Comparison of ENCODE assay signal across 8 mouse cellular contexts in the genomic region with DNA sequence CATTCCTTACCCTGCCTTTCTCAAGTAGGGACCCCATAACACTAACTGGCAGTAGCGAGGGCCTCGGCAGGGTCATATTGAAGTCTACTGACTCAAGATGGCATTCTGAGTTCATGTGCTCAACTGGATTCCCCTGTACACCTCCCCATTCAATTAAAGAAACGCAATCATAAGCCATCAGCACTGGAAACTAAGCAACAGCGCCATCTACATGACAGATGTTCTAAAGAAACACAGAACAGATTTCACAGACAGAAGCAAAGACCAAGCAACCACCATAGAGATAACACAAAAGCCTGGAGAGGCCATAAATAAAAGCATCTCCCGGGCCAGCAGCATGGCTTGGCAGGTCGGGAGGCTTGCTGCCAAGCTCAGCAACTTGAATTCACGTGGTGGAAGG.
DNase-seq lines count a peak whose midpoint lies in the region; ATAC-seq and TF ChIP-seq lines count a peak whose summit lies in the region.
"Had no signal": no experiment of that assay in that cellular context is flagged by ENCODE, and none has a peak within 500 bp of the region (broad histone marks: within the 10 kb centered on the region; RNA-seq: fewer than 3 reads in every experiment).

No protein-coding gene starts in this region.

- no peak overlapping the region for H3K4me2 ChIP-seq in liver, embryonic 12.5 days
- H3K4me2 ChIP-seq in embryonic facial prominence, embryonic 14.5 days (ENCODE audit: low read depth, low read length), result no peak overlapping the region
- H3K4me2 ChIP-seq in midbrain, embryonic 13.5 days (replicated peaks), result no peak overlapping the region
- H3K4me2 ChIP-seq: limb, embryonic 13.5 days had no signal

- H3K27ac ChIP-seq in liver, adult 2 months (replicated peaks; ENCODE audit: insufficient read depth, low read depth, low read length), result no peak overlapping the region
- no peak overlapping the region for H3K27ac ChIP-seq in liver, embryonic 12.5 days
- H3K27ac ChIP-seq in embryonic facial prominence, embryonic 14.5 days (replicated peaks; ENCODE audit: low read depth, low read length), result no peak overlapping the region
- no peak overlapping the region for H3K27ac ChIP-seq in midbrain, embryonic 13.5 days
- H3K27ac ChIP-seq: limb, embryonic 13.5 days had no signal

- WGBS in liver, adult 2 months, result 39% methylated on average over 7 of the region's 7 CpGs
- 26% methylated on average over 7 of the region's 7 CpGs for WGBS in liver, embryonic 12.5 days (ENCODE audit: insufficient replicate concordance)
- 28% methylated on average over 7 of the region's 7 CpGs for WGBS in embryonic facial prominence, embryonic 14.5 days
- 34% methylated on average over 7 of the region's 7 CpGs for WGBS in midbrain, embryonic 13.5 days

- no peaks in the 10 kb centered on the region; the same call in 1 of the 2 replicates for H3K4me1 ChIP-seq in liver, adult 2 months (ENCODE audit: control insufficient read depth, insufficient read depth, low read length)
- H3K4me1 ChIP-seq in liver, embryonic 12.5 days, result no peaks in the 10 kb centered on the region
- H3K4me1 ChIP-seq in embryonic facial prominence, embryonic 14.5 days (ENCODE audit: control insufficient read depth, insufficient read depth, low read length), result no peaks in the 10 kb centered on the region
- H3K4me1 ChIP-seq in midbrain, embryonic 13.5 days (replicated peaks), result no peaks in the 10 kb centered on the region

- DNase-seq in liver, adult 2 months (ENCODE audit: extremely low read depth, low read depth, low spot score), result peak; percentile 23
- peak; percentile 6 for DNase-seq in adipocyte (ENCODE audit: low spot score)
- DNase-seq in embryonic facial prominence, embryonic 14.5 days (ENCODE audit: low spot score), result peak; percentile 70
- peak; percentile 12 to 76 for DNase-seq in layer of hippocampus, adult 18-20 months (ENCODE audit: low spot score in 2 of 2)
- no peak for DNase-seq in spleen, adult 12 weeks (ENCODE audit: low spot score)

- TF ChIP-seq POLR2A in liver, adult 2 months (IDR thresholded peaks at IDR 0.05; ENCODE audit: extremely low read depth, insufficient read depth, low read length), result no peak

- TF ChIP-seq CTCF in liver, adult 2 months (IDR thresholded peaks at IDR 0.05; ENCODE audit: low read depth, low read length), result no peak

- no peak for ATAC-seq in liver, embryonic 12.5 days
- no peak for ATAC-seq in embryonic facial prominence, embryonic 14.5 days (ENCODE audit: low read depth)
- ATAC-seq in midbrain, embryonic 13.5 days, result peak; percentile 43; the same call in 1 of the 2 replicates

- no peaks in the 10 kb centered on the region for H3K79me2 ChIP-seq in liver, adult 2 months (ENCODE audit: control insufficient read depth, insufficient read depth, low read length)

- no peaks in the 10 kb centered on the region for H3K36me3 ChIP-seq in liver, adult 2 months (ENCODE audit: control insufficient read depth, insufficient read depth, low read length)
- H3K36me3 ChIP-seq in liver, embryonic 12.5 days, result no peaks in the 10 kb centered on the region
- H3K36me3 ChIP-seq in embryonic facial prominence, embryonic 14.5 days (ENCODE audit: control insufficient read depth, insufficient read depth, low read length), result no peaks in the 10 kb centered on the region
- H3K36me3 ChIP-seq in midbrain, embryonic 13.5 days, result no peaks in the 10 kb centered on the region
- H3K36me3 ChIP-seq: limb, embryonic 13.5 days had no signal

- no peaks in the 10 kb centered on the region for H3K9me3 ChIP-seq in liver, embryonic 12.5 days (replicated peaks)
- H3K9me3 ChIP-seq in embryonic facial prominence, embryonic 14.5 days (ENCODE audit: control insufficient read depth, low read length), result no peaks in the 10 kb centered on the region
- H3K9me3 ChIP-seq in midbrain, embryonic 13.5 days, result no peaks in the 10 kb centered on the region
- H3K9me3 ChIP-seq: limb, embryonic 13.5 days had no signal

- H3K27me3 ChIP-seq in liver, adult 2 months (ENCODE audit: control insufficient read depth, insufficient read depth, low read length), result no peaks in the 10 kb centered on the region
- no peaks in the 10 kb centered on the region for H3K27me3 ChIP-seq in liver, embryonic 12.5 days (replicated peaks)
- H3K27me3 ChIP-seq in embryonic facial prominence, embryonic 14.5 days (replicated peaks; ENCODE audit: control insufficient read depth, insufficient read depth, low read length), result no peaks in the 10 kb centered on the region
- no peaks in the 10 kb centered on the region for H3K27me3 ChIP-seq in midbrain, embryonic 13.5 days
- H3K27me3 ChIP-seq: limb, embryonic 13.5 days had no signal

- no peak overlapping the region for H3K4me3 ChIP-seq in liver, adult 2 months (ENCODE audit: insufficient read depth, low read depth, low read length)
- no peak overlapping the region for H3K4me3 ChIP-seq in liver, embryonic 12.5 days
- no peak overlapping the region for H3K4me3 ChIP-seq in embryonic facial prominence, embryonic 14.5 days (ENCODE audit: low read depth, low read length)
- H3K4me3 ChIP-seq in midbrain, embryonic 13.5 days (replicated peaks), result no peak overlapping the region
- H3K4me3 ChIP-seq: limb, embryonic 13.5 days had no signal

- H3K9ac ChIP-seq in liver, adult 2 months (ENCODE audit: low read depth, low read length), result no peak overlapping the region
- no peak overlapping the region for H3K9ac ChIP-seq in liver, embryonic 12.5 days
- no peak overlapping the region for H3K9ac ChIP-seq in embryonic facial prominence, embryonic 14.5 days (ENCODE audit: low read depth, low read length)
- H3K9ac ChIP-seq in midbrain, embryonic 13.5 days (replicated peaks), result no peak overlapping the region
- H3K9ac ChIP-seq: limb, embryonic 13.5 days had no signal
